ENCODE assay signal across 7 mouse cellular contexts in genomic region chr8:48153360-48154121, GRCm38 (mm10). TPM values are rescaled to one million over a fixed set of nuclear protein-coding genes. Genes with fewer than 3 reads are reported as not detected.
DNase-seq lines count a peak whose midpoint lies in the region; ATAC-seq lines count a peak whose summit lies in the region.

No protein-coding gene starts in this region.

- no peak overlapping the region for H3K27ac ChIP-seq in intestine, embryonic 14.5 days (ENCODE audit: low read depth)
- no peak overlapping the region; the same call in 1 of the 2 replicates for H3K27ac ChIP-seq in midbrain, embryonic 14.5 days (replicated peaks; ENCODE audit: low read depth, low read length)
- no peak overlapping the region for H3K27ac ChIP-seq in stomach, embryonic 16.5 days (ENCODE audit: low read length)

- no peaks in the 10 kb centered on the region for H3K36me3 ChIP-seq in intestine, embryonic 14.5 days (ENCODE audit: control insufficient read depth, insufficient read depth, low read length)
- no peaks in the 10 kb centered on the region for H3K36me3 ChIP-seq in midbrain, embryonic 14.5 days (ENCODE audit: control insufficient read depth, insufficient read depth, low read length)
- no peaks in the 10 kb centered on the region for H3K36me3 ChIP-seq in stomach, embryonic 16.5 days (ENCODE audit: control insufficient read depth, insufficient read depth, low read length)

- no peak for ATAC-seq in intestine, embryonic 14.5 days (replicated peaks; ENCODE audit: low FRiP score, low TSS enrichment, low read depth)
- peak; percentile 90 for ATAC-seq in midbrain, embryonic 14.5 days (ENCODE audit: low FRiP score, low TSS enrichment)
- ATAC-seq in stomach, embryonic 16.5 days (ENCODE audit: insufficient read depth, low FRiP score) = peak; percentile 89

- 0 out of 2 replicates have a peak, but pooled peaks cover 10% of the 10 kb centered on the region for H3K9me3 ChIP-seq in intestine, embryonic 14.5 days (ENCODE audit: control insufficient read depth, low read length)
- H3K9me3 ChIP-seq in midbrain, embryonic 14.5 days (ENCODE audit: control insufficient read depth, low read length) = no peaks in the 10 kb centered on the region; the same call in 1 of the 2 replicates
- no peaks in the 10 kb centered on the region for H3K9me3 ChIP-seq in stomach, embryonic 16.5 days (replicated peaks; ENCODE audit: control insufficient read depth, low read length)

- no peak overlapping the region for H3K9ac ChIP-seq in intestine, embryonic 14.5 days (ENCODE audit: low read length)
- H3K9ac ChIP-seq in midbrain, embryonic 14.5 days (replicated peaks; ENCODE audit: low read length) = no peak overlapping the region
- no peak overlapping the region for H3K9ac ChIP-seq in stomach, embryonic 16.5 days (ENCODE audit: low read length)

- peak overlapping the region; percentile 1; the same call in 1 of the 2 replicates for H3K4me2 ChIP-seq in intestine, embryonic 14.5 days (ENCODE audit: low read length)
- peak overlapping the region; percentile 44 for H3K4me2 ChIP-seq in midbrain, embryonic 14.5 days (ENCODE audit: low read length)
- peak overlapping the region; percentile 2 for H3K4me2 ChIP-seq in stomach, embryonic 16.5 days (ENCODE audit: low read depth, low read length)

- WGBS in intestine, embryonic 14.5 days = 40% methylated on average over 15 of the region's 15 CpGs
- 3% methylated on average over 15 of the region's 15 CpGs for WGBS in midbrain, embryonic 14.5 days
- WGBS in stomach, embryonic 16.5 days = 30% methylated on average over 15 of the region's 15 CpGs

- DNase-seq in adrenal gland, postnatal 25 days = peak; percentile 79
- DNase-seq in embryo, embryonic 11 days = peak; percentile 61
- peak; percentile 54 to 67 for DNase-seq in gastrocnemius, postnatal 36 days
- no peak for DNase-seq in intestine, embryonic 14.5 days (ENCODE audit: low spot score)
- peak; percentile 23 to 58 for DNase-seq in left cerebral cortex, adult 9 months (ENCODE audit: low spot score in 2 of 2)
- DNase-seq in midbrain, embryonic 14.5 days = peak; percentile 84

- H3K27me3 ChIP-seq in intestine, embryonic 14.5 days (replicated peaks; ENCODE audit: control insufficient read depth, insufficient read depth, low read length) = no peaks in the 10 kb centered on the region
- H3K27me3 ChIP-seq in midbrain, embryonic 14.5 days (ENCODE audit: control insufficient read depth, insufficient read depth, low read length) = no peaks in the 10 kb centered on the region
- no peaks in the 10 kb centered on the region for H3K27me3 ChIP-seq in stomach, embryonic 16.5 days (ENCODE audit: control insufficient read depth, insufficient read depth, low read length)

- intact Hi-C loops in gastrocnemius, postnatal 36 days (cut with DNase I) = no loop called here

- peaks cover 22% of the 10 kb centered on the region for H3K4me1 ChIP-seq in intestine, embryonic 14.5 days (replicated peaks; ENCODE audit: control insufficient read depth, insufficient read depth, low read length)
- peaks cover 19% of the 10 kb centered on the region for H3K4me1 ChIP-seq in midbrain, embryonic 14.5 days (ENCODE audit: control insufficient read depth, insufficient read depth, low read length)
- peaks cover 8% of the 10 kb centered on the region; the same call in 1 of the 2 replicates for H3K4me1 ChIP-seq in stomach, embryonic 16.5 days (ENCODE audit: control insufficient read depth, insufficient read depth, low read length)

- no peak overlapping the region for H3K4me3 ChIP-seq in intestine, embryonic 14.5 days (ENCODE audit: low read depth, low read length)
- peak overlapping the region; percentile 10; the same call in 1 of the 2 replicates for H3K4me3 ChIP-seq in midbrain, embryonic 14.5 days (replicated peaks; ENCODE audit: low read depth, low read length)
- no peak overlapping the region for H3K4me3 ChIP-seq in stomach, embryonic 16.5 days (replicated peaks; ENCODE audit: low read length)

RNA-seq across cellular contexts. Expression of gene Dctd, which starts 54.6 kb away (rescaled TPM):
- total RNA-seq in adrenal gland, postnatal 25 days (2021) = 6.1 and 6.5 TPM in 2 replicates
- total RNA-seq in gastrocnemius, postnatal 36 days (2021) = 1 to 10 TPM; 1.2 to 1.4 TPM
- 47.4 and 51.7 TPM in 2 replicates for polyA plus RNA-seq in intestine, embryonic 14.5 days (2014; fragmentation: Nextera tagmentation; extraction: Ambion mirVana)
- polyA plus RNA-seq in midbrain, embryonic 14.5 days (2014; fragmentation: Nextera tagmentation; extraction: Ambion mirVana) = 10.4 and 11.4 TPM in 2 replicates
- polyA plus RNA-seq in stomach, embryonic 16.5 days (2015; fragmentation: Nextera tagmentation; extraction: Ambion mirVana) = 22.6 and 23.5 TPM in 2 replicates
